Mouse (Mus musculus) adrenal gland, postnatal 0 days (tissue): Measurements from ENCODE around the gene Gm5483. TPM values are rescaled to one million over a fixed set of nuclear protein-coding genes. Genes with fewer than 3 reads are reported as not detected.

Experiments used
- polyA plus RNA-seq: library from polyadenylated mRNA; unstranded; fragments of >200 nt; fragmentation: Nextera tagmentation; extraction: Ambion mirVana; gene quantifications from 2 replicates; pipeline ENCODE4 v1.2.1, GENCODE M21; 2015

Gene Gm5483
- polyA plus RNA-seq, result 40.0 and 104 TPM in 2 replicates

DNA sequence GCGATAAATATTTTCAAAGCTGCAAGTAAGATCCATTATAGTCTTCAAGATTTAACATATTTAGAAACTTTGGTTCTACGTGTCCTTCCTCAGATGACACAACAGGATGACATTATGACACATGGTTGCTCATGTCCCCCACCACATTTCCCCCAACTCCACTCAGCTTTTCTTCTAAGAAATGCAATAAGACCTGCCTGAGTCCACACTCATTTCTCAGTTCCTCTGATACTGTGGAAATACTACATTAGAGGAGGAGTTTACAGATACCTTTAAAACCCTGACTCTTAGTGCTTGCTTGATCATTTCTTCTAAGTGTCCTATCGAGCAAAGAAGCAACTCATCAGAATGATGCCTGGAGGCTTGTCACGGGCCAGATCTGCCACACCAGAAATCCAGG, at the start of gene Gm5483:
Gene Gm5483, plus strand, starts transcription at position 301 of the 400 bp plus-strand sequence.

DNA sequence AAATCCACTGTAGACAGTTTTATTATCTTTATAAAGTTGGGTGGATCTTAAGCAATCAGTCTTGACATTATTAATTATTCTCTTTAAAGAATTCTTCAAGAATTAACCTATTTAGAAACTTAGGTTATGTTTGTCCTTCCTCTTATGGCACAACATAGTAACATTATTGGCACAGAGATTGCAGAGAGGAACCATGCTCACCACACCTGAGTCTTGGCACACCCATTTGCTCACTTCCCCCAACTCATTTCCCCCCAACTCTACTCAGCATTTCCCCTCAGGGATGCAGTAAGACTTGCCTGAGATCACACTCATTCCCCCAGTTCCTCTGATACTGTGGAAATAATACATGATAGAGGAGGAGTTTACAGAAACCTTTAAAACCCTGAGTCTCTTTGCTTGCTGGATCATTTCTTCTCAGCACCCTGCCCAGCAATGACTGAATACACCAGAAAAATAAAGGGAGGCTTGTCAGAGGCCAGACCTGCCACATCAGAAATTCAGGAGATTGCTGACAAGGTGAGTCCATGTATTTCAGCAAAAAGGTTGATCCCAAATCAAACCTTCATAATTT, 27.5 kb upstream of the Gm5483 start, which contains the start of gene Stfa2l1:
Gene Stfa2l1, plus strand, starts transcription at position 410 of the 574 bp plus-strand sequence.

DNA sequence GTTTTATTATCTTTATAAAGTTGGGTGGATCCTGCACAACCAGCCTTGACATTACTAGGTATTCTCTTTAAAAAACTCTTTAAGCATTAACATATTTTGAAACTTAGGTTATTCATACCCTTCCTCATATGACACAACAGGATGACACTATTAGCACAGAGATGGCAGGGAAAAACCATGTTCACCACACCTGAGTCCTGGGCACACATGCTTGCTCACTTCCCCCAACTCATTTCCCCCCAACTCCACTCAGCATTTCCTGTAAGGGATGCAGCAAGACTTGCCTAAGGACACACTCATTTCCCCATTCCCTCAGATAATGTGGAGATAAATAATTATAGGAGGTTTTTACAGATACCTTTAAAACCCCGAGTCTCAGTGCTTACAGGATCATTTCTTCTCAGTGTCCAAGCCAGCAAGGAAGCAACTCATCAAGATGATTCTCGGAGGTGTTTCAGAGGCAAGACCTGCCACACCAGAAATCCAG, 26.0 kb downstream of the Gm5483 start, which contains the start of gene Gm5416:
Gene Gm5416, plus strand, starts transcription at position 437 of the 487 bp plus-strand sequence.

DNA sequence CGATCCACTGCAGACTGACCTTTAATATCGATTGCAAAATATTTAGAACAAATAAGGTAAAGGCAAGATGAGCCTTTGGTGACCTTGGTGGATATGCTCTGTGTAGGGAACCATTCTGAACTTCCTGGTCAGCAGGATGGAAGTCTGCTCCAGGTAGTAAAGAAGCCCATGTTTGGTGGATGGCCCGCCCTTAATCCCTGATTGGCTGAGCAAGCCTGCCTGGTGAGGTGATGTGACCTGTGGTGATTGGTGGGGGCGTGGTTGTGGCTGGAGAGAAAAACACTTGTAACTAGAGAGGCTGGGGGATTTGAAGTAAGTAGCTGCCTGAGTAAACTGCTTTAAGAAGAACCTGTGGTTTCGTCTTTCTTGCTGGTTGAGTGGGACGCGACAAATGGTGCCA, 37.2 kb downstream of the Gm5483 start, which contains the start of gene 2010005H15Rik:
Gene 2010005H15Rik, plus strand, starts transcription at position 301 of the 400 bp plus-strand sequence.

Other genes starting within 250 kb of the Gm5483 start
- gene Parp9, start 245.7 kb upstream of the Gm5483 start, polyA plus RNA-seq, result 13.1 and 18.2 TPM in 2 replicates
- 4.4 and 5.1 TPM in 2 replicates for gene Dtx3l, start 245.1 kb upstream of the Gm5483 start, polyA plus RNA-seq
- gene Kpna1, start 205.5 kb upstream of the Gm5483 start, polyA plus RNA-seq, result 13.0 and 19.4 TPM in 2 replicates
- 5.3 and 5.7 TPM in 2 replicates for gene Wdr5b, start 143.0 kb upstream of the Gm5483 start, polyA plus RNA-seq
- gene Fam162a, start 112.6 kb upstream of the Gm5483 start, polyA plus RNA-seq, result 407 and 445 TPM in 2 replicates
- gene Ccdc58, start 112.5 kb upstream of the Gm5483 start, polyA plus RNA-seq, result 97.1 and 117 TPM in 2 replicates
- gene Csta1, start 53.0 kb upstream of the Gm5483 start, polyA plus RNA-seq, result 1.3 TPM in 1 of 2 replicates, not detected in the other
- 15.1 and 21.6 TPM in 2 replicates for gene Stfa2l1, start 27.4 kb upstream of the Gm5483 start, polyA plus RNA-seq
- gene Gm5416, start 26.2 kb downstream of the Gm5483 start, polyA plus RNA-seq, result 2.9 and 6.2 TPM in 2 replicates
- 24.4 and 62.6 TPM in 2 replicates for gene 2010005H15Rik, start 37.3 kb downstream of the Gm5483 start, polyA plus RNA-seq
- gene Stfa1, start 92.7 kb downstream of the Gm5483 start, polyA plus RNA-seq, result 92.8 and 206 TPM in 2 replicates
- not detected in 2 replicates for gene BC117090, start 150.1 kb downstream of the Gm5483 start, polyA plus RNA-seq
- 67.3 and 152 TPM in 2 replicates for gene BC100530, start 183.5 kb downstream of the Gm5483 start, polyA plus RNA-seq
- 9.9 and 21.7 TPM in 2 replicates for gene Stfa2, start 224.2 kb downstream of the Gm5483 start, polyA plus RNA-seq